Mouse (Mus musculus) midbrain, embryonic 15.5 days (tissue): ENCODE data around the gene Cct2. TPM values are rescaled to one million over a fixed set of nuclear protein-coding genes. Genes with fewer than 3 reads are reported as not detected.
"Not testable (repeated sequence)": the region's sequence is repeated elsewhere in the genome, so short reads cannot be mapped to it uniquely, and the experiment has no call there.

Source experiments
- ATAC-seq: fragments of 200-750 bp; cut with Nextera tagmentation; replicated peaks from 2 replicates; pipeline ENCODE4 v1.8.0; 2017; ENCODE audit warnings: moderate TSS enrichment
- H3K27ac ChIP-seq: fragments of 300-500 bp; sonication (generic); 2 replicates; pipeline ENCODE4 v1.5.1; 2015; ENCODE audit warnings: mild to moderate bottlenecking, inconsistent platforms
- H3K27me3 ChIP-seq: fragments of 300-500 bp; sonication (generic); replicated peaks from 2 replicates; pipeline ENCODE4 v1.6.1; 2015; ENCODE audit warnings: inconsistent platforms
- H3K36me3 ChIP-seq: fragments of 300-500 bp; sonication (generic); replicated peaks from 2 replicates; pipeline ENCODE4 v1.6.1; 2015; ENCODE audit warnings: inconsistent platforms
- H3K4me1 ChIP-seq: fragments of 300-500 bp; sonication (generic); 2 replicates; pipeline ENCODE4 v1.6.1; 2015; ENCODE audit warnings: inconsistent platforms
- H3K4me2 ChIP-seq: fragments of 300-500 bp; sonication (generic); 2 replicates; pipeline ENCODE4 v1.6.1; 2015; ENCODE audit warnings: inconsistent platforms, mild to moderate bottlenecking, moderate library complexity
- H3K4me3 ChIP-seq: fragments of 300-500 bp; sonication (generic); 2 replicates; pipeline ENCODE4 v1.5.1; 2015; ENCODE audit warnings: mild to moderate bottlenecking, inconsistent platforms
- H3K9ac ChIP-seq: fragments of 300-500 bp; sonication (generic); 2 replicates; pipeline ENCODE4 v1.6.1; 2015; ENCODE audit warnings: mild to moderate bottlenecking, inconsistent platforms
- H3K9me3 ChIP-seq: fragments of 300-500 bp; sonication (generic); 2 replicates; pipeline ENCODE4 v1.6.1; 2016; ENCODE audit warnings: inconsistent platforms
- WGBS: fragments of 180-500 bp; shearing (Covaris S2); methylation state at CpG from one replicate; pipeline ENCODE4 v1.1.7; 2015; ENCODE audit warnings: mixed read lengths; 5-methylcytosine and 5-hydroxymethylcytosine counted together
- polyA plus RNA-seq: library from polyadenylated mRNA; unstranded; fragments of >200 nt; fragmentation: Nextera tagmentation; extraction: Ambion mirVana; gene quantifications from 2 replicates; pipeline ENCODE4 v1.2.1, GENCODE M21; 2015

Gene Cct2
- polyA plus RNA-seq, 1 experiment from 2014 or later = 240 TPM

DNA sequence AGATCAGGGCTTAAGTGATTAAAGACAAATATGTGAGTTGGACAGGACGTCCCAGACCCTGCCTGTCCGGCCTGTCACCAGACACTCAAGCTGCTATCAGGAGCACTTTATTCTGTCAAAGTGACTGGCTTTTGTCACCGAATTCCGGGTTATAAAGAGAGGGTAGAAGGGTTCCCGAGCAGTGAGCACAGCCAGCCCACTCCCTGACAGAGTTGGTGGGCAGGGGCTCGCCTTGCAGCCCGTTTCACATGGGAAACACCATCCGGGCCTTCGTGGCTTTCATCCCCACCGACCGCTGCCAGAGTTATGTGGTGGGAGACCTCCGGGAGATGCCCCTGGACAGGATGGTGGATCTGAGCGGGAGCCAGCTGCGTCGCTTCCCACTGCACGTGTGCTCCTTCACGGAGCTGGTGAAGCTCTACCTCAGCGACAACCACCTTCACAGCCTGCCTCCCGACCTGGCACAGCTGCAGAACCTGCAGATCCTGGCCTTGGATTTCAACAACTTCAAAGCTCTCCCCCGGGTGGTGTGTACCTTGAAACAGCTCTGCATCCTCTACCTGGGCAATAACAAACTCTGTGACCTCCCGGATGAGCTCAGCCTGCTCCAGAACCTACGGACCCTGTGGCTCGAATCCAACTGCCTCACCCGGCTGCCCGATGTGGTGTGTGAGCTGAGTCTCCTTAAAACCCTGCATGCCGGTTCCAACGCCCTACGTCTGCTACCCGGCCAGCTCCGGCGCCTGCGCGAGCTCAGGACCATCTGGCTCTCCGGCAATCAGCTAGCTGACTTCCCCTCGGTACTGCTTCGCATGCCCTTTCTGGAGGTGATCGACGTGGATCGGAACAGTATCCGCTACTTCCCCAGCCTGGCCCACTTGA lies 18.2 kb downstream of the Cct2 start, which contains the start of gene Lrrc10:
Gene Lrrc10 (plus strand): TSS at position 167 of the 882 bp plus-strand sequence.
- peaks cover 7% of the 10 kb centered on the region; the same call in 1 of the 2 replicates for H3K36me3 ChIP-seq
- H3K4me3 ChIP-seq = peak within 1 kb of the TSS; percentile 2; the same call in 1 of the 2 replicates
- H3K9ac ChIP-seq = no peak within 1 kb of the TSS
- ATAC-seq = 0 out of 2 replicates have a peak, but pooled peaks have one; percentile 32
- H3K4me1 ChIP-seq = 0 out of 2 replicates have a peak, but pooled peaks cover 3% of the 10 kb centered on the region
- H3K27ac ChIP-seq = no peak within 1 kb of the TSS
- H3K9me3 ChIP-seq = no peaks in the 10 kb centered on the region
- H3K27me3 ChIP-seq = no peaks in the 10 kb centered on the region
- 42% methylated on average over 40 of the region's 40 CpGs for WGBS
- peak within 1 kb of the TSS; percentile 37 for H3K4me2 ChIP-seq

DNA sequence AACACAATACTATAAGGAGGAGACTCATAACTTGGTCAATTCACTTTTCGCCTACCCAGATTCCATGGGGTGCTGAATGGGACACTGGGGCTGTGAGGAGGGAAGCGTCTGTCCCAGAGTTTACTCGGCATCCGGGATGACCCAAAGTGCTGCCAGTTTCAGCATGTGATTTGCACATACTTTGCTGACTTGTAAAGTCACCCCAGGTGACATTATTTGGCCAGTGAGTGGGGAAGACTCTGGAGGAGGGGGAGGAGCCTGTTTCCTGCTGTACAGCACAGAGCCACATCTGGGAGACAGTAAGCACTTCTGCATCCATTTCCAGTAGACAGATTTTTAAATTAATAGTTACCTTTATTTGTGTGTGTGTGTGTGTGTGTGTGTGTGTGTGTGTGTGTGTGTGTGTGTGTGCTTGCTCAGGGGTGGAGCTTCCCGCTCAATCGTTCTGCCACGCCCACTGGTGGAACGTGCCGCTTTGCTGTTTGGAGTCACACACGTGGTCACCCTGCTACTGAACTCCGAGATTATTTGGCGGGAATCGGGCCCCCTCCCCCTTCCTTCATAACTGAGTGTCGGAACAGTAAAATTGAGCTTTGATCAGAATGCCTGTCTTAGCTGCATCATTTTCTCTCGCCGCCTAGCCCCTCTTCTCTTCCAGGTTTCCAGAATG lies 20.0 kb downstream of the Cct2 start:
- H3K9me3 ChIP-seq, H3K4me1 ChIP-seq, H3K27ac ChIP-seq, H3K9ac ChIP-seq, H3K4me2 ChIP-seq, H3K4me3 ChIP-seq, H3K36me3 ChIP-seq, H3K27me3 ChIP-seq, ATAC-seq: not testable (repeated sequence)
- 46% methylated on average over 16 of the region's 16 CpGs for WGBS

DNA sequence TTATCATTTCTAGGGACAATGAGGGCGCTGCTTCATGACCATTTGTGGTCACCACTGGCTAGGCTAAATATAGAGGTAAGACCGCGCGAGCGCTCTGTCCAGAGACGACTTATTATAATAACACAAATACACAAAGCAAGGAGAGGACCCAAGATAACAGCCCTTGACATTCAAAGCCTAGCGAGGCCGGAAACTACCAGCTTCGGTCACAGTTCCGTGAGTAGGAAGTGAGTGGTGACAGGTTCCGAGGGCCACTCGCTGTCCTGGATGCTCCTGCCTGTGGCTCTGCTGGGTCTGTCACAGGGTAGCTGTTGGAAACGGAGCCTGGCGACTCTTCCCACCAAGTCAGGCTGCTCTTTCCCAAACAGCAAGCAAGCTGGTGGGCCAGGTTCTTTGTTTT lies 21.3 kb downstream of the Cct2 start:
- H3K27me3 ChIP-seq = no peaks in the 10 kb centered on the region
- no peaks in the 10 kb centered on the region for H3K36me3 ChIP-seq
- ATAC-seq = no peak
- H3K27ac ChIP-seq = no peak overlapping the region
- H3K4me2 ChIP-seq = no peak overlapping the region
- no peaks in the 10 kb centered on the region for H3K9me3 ChIP-seq
- no peak overlapping the region for H3K4me3 ChIP-seq
- 0 out of 2 replicates have a peak, but pooled peaks cover 3% of the 10 kb centered on the region for H3K4me1 ChIP-seq
- WGBS = 87% methylated on average over 14 of the region's 14 CpGs
- H3K9ac ChIP-seq = no peak overlapping the region

DNA sequence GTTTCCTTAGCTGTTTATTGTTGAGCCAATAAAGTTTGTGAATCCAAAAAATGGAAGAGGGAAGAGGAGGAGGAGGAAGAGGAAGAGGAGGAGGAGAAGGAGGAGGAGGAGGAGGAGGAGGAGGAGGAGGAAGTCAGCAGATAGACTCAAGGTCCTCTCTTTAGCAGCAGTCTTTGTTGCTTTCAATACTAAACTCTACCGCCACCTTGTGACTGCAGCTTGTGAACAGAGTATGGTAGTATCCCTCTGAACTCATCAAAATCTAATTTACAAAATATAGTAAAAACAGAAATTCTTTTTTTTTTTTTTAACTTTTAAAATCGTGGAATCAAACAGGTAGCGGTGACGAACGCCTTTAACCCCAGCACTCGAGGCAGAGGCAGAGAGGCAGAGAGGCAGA lies 23.3 kb downstream of the Cct2 start:
- H3K4me2 ChIP-seq = no peak overlapping the region
- 70% methylated on average over 6 of the region's 6 CpGs for WGBS
- H3K27me3 ChIP-seq = no peaks in the 10 kb centered on the region
- no peak overlapping the region for H3K9ac ChIP-seq
- H3K36me3 ChIP-seq = no peaks in the 10 kb centered on the region
- no peaks in the 10 kb centered on the region for H3K4me1 ChIP-seq
- no peak for ATAC-seq
- no peak overlapping the region for H3K27ac ChIP-seq
- no peaks in the 10 kb centered on the region for H3K9me3 ChIP-seq
- H3K4me3 ChIP-seq = no peak overlapping the region

DNA sequence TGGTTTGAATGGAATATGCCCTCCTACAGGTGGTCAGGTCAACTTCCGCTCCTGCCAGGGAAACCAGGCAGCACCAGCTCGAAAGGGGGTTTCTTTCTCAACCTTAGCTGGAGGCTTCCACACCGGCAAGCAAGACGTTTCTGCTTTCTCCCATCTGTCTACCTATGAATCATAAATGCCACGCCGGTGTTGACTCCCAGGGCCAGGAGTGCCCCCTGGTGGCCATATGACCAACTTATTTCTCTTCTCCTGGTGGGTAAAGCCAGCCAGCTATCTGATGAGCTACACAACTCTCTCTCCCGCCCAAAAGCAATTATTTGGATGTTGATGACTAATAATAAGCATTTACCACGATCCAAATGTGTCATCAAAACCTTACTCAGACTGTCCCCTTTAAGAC lies 29.8 kb downstream of the Cct2 start:
- H3K4me2 ChIP-seq = no peak overlapping the region
- 0 out of 2 replicates have a peak, but pooled peaks have one; percentile 54 for ATAC-seq

DNA sequence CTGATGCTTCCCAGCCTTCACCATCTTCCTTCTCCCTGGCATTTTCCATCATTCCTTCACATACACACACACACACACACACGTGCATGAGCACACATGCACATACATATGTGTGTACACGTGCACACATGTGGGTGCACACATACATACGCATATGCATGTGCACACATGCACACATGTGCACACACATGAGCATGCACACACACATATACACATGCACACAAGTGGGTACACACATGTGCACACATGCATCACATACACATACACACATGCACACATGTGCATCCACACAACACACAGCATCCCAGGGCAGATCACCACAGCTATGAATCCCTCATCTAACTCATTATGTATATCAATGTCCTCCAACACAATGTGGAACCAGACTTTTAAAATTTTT lies 32.5 kb downstream of the Cct2 start:
- H3K27ac ChIP-seq = no peak overlapping the region
- peaks cover 2% of the 10 kb centered on the region; the same call in 1 of the 2 replicates for H3K4me1 ChIP-seq
- H3K9me3 ChIP-seq = no peaks in the 10 kb centered on the region
- H3K4me3 ChIP-seq = no peak overlapping the region
- no peaks in the 10 kb centered on the region for H3K36me3 ChIP-seq
- H3K27me3 ChIP-seq = no peaks in the 10 kb centered on the region
- H3K4me2 ChIP-seq = no peak overlapping the region
- H3K9ac ChIP-seq = no peak overlapping the region
- WGBS = 89% methylated on average over 3 of the region's 3 CpGs
- ATAC-seq = no peak

More for the DNA sequence above, 29.8 kb downstream of the Cct2 start:
- Histone ChIP-seq H3K9ac (no peak overlapping the region), H3K27ac (no peak overlapping the region), H3K9me3 (no peaks in the 10 kb centered on the region), H3K4me1 (peaks cover 2% of the 10 kb centered on the region; the same call in 1 of the 2 replicates), H3K36me3 (no peaks in the 10 kb centered on the region), H3K27me3 (no peaks in the 10 kb centered on the region), H3K4me3 (no peak overlapping the region)
- WGBS = 25% methylated on average over 8 of the region's 8 CpGs

DNA sequence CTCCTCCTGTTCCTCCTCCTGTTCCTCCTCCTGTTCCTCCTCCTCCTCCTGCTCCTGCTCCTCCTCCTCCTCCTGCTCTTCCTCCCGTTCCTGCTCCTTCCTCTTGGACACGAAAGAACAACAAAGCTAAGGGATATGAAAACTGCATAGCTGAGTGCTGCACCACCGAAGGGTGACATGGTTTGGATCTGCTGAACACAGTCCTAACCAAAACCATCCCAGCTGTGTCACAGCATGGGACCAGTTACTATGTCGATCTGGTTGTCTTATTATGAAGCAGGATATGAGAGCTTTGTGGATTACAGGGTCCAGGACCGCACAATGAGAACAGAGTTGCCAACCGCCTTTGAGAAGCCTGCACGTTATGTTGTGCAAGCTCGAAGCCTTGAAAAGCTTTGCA lies 37.4 kb downstream of the Cct2 start:
- Histone ChIP-seq H3K4me1 (peaks cover 2% of the 10 kb centered on the region; the same call in 1 of the 2 replicates), H3K4me3 (no peak overlapping the region), H3K27ac (no peak overlapping the region), H3K27me3 (no peaks in the 10 kb centered on the region; the same call in 1 of the 2 replicates), H3K9ac (no peak overlapping the region), H3K4me2 (no peak overlapping the region), H3K9me3 (no peaks in the 10 kb centered on the region), H3K36me3 (no peaks in the 10 kb centered on the region)
- no peak for ATAC-seq
- 80% methylated on average over 8 of the region's 8 CpGs for WGBS

DNA sequence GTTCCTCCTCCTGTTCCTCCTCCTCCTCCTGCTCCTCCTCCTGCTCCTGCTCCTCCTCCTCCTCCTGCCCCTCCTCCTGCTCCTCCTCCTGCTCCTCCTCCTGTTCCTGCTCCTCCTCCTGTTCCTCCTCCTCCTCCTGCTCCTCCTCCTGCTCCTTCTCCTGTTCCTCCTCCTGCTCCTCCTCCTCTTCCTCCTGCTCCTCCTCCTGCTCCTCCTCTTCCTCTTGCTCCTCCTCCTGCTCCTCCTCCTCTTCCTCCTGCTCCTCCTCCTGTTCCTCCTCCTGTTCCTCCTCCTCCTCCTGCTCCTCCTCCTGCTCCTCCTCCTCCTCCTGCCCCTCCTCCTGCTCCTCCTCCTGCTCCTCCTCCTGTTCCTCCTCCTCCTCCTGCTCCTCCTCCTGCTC lies 37.8 kb downstream of the Cct2 start:
- H3K27ac ChIP-seq, ATAC-seq, H3K4me2 ChIP-seq, H3K9me3 ChIP-seq, H3K4me3 ChIP-seq, H3K36me3 ChIP-seq, H3K4me1 ChIP-seq, H3K9ac ChIP-seq, H3K27me3 ChIP-seq: not testable (repeated sequence)

DNA sequence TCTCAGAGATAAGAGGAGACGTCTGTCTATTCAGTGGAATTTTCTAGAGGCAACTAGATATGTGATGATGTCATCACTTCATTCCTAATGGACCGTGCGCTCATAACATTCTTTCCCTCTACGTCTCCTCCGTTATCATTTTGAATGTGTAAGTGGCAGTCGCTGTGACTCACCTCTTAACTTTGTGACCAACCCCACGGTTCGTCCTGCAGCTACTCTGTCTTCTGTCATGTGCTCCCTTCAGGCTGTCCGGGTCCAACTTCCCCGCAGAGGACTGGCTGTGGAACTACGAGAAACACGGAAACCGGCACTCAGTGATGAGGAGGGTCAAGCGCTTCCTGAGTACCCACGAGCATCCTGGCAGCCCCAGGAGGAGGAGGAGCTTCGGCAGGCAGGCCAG lies 39.9 kb downstream of the Cct2 start:
- no peak overlapping the region for H3K9ac ChIP-seq
- H3K4me2 ChIP-seq = no peak overlapping the region
- no peak overlapping the region for H3K27ac ChIP-seq
- 75% methylated on average over 16 of the region's 16 CpGs for WGBS
- peaks cover 4% of the 10 kb centered on the region; the same call in 1 of the 2 replicates for H3K4me1 ChIP-seq
- no peak for ATAC-seq
- H3K4me3 ChIP-seq = no peak overlapping the region
- no peaks in the 10 kb centered on the region; the same call in 1 of the 2 replicates for H3K27me3 ChIP-seq
- H3K9me3 ChIP-seq = no peaks in the 10 kb centered on the region
- H3K36me3 ChIP-seq = no peaks in the 10 kb centered on the region

DNA sequence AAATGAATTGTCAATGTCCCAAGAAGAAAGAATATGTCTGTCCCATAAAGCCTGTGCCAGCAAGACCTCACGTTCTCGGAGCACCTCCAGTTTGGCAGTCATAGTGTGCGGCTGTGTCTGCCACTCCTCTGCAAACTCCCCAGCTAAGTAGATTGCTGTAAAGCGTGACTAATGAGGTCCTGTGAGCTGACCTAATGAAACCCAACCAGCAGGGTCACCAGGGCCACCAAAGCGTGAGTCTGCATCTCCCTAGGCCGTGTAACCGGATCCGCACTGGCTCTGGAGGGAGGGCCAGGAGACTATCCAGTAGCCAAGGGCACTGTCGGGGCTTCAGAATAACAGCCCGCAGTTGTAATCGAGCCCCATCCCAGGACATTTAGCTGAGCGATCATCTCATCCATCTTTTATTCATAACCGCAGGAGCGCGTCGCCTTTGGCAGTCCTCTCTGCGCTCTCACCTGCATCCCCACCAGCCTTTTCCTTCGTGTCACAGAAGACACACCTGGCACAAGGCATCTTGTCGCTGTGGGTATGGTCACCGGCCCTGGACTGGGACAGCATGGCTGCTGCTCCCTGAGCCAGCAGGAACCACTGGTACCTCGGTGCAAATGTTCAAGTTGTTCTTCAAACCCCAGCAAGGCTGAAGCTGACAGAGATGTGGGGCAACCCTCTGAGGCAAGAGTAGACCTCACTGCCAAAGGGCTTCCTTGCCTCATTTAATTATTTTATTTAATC lies 42.4 kb downstream of the Cct2 start:
- Histone ChIP-seq H3K4me3 (no peak overlapping the region), H3K4me1 (peaks cover 13% of the 10 kb centered on the region), H3K4me2 (no peak overlapping the region), H3K9ac (no peak overlapping the region), H3K9me3 (no peaks in the 10 kb centered on the region), H3K27me3 (no peaks in the 10 kb centered on the region; the same call in 1 of the 2 replicates), H3K27ac (no peak overlapping the region), H3K36me3 (no peaks in the 10 kb centered on the region)
- ATAC-seq = no peak
- WGBS = 22% methylated on average over 21 of the region's 21 CpGs

DNA sequence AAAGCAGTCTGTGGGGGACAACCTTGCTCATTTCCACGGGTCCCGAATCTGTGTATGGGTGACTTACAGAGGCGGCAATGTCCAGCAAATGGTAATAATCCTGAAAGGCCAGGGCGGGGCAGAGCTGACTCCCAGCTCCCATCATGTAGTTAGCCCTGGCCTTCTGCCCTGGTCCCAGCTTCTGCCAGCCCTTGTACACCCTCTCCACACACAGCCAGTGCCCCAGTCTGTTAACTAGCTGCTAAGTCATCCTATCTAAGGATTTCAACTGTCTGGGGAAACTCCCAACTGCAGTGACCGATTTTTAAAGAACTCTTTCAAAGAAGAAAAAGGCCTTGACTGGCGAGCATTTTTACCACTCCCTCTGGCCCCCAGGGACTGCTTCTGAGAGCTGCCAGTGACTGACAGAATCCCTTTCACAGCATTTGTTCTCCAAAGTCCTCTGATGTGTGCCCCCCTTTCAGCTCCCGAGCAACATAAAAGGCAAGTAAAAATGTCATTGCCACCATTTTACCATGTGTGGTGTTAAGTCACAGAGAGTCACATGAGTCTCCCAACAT lies 45.3 kb downstream of the Cct2 start:
- Histone ChIP-seq H3K9me3 (no peaks in the 10 kb centered on the region), H3K27me3 (no peaks in the 10 kb centered on the region), H3K4me1 (peaks cover 16% of the 10 kb centered on the region), H3K9ac (no peak overlapping the region), H3K27ac (no peak overlapping the region), H3K4me3 (no peak overlapping the region), H3K4me2 (no peak overlapping the region), H3K36me3 (no peaks in the 10 kb centered on the region)
- 39% methylated on average over 7 of the region's 7 CpGs for WGBS
- ATAC-seq = 0 out of 2 replicates have a peak, but pooled peaks have one; percentile 41

DNA sequence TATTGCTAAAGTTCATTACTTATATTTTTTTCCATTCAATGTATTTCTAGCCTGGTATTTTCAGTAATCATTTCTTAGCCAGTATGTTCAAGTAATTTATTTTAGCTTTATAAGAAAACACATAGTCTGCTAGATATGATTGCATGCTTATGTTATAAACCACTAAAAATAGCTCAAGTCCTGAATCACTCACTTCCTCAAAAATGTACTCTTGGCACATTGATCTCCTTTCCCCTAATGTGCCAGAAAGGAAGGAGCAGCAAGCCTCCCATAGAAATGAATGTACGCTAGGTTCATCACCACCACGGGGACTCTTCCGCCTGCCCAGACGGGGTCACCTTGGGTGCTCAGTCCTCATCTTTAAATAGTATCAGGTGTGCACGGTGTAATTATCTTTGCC lies 49.0 kb downstream of the Cct2 start:
- Histone ChIP-seq H3K36me3 (no peaks in the 10 kb centered on the region), H3K9me3 (no peaks in the 10 kb centered on the region), H3K27ac (no peak overlapping the region), H3K27me3 (no peaks in the 10 kb centered on the region), H3K4me3 (no peak overlapping the region), H3K9ac (no peak overlapping the region), H3K4me1 (peaks cover 12% of the 10 kb centered on the region), H3K4me2 (no peak overlapping the region)
- WGBS = 95% methylated on average over 5 of the region's 5 CpGs
- no peak for ATAC-seq
